In the genomic region with DNA sequence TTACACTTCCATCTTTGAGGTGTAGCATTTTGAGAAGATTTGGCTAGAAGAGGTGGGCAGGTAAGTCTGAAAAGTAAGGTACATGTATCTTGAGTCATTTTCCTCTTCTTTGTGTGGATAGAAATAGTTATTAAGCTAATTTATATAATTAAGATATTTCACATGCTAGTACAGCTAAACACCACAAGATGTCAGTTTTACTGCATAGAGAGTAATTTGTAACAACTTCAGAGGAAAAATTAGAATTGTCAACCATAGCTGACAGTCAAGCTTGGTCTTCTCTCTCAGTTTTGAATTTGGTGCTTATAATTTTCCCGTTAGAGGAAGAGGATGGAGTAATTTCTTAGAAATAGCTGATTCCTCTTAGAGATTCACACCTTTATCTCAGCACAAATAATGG, we compare ENCODE assay signal across 27 mouse cellular contexts.
A peak's percentile ranks its signal among the peaks of the same experiment; 100 is the strongest.
DNase-seq lines count a peak whose midpoint lies in the region; ATAC-seq and TF ChIP-seq lines count a peak whose summit lies in the region.
"Had no signal": no experiment of that assay in that cellular context is flagged by ENCODE, and none has a peak within 500 bp of the region (broad histone marks: within the 10 kb centered on the region; RNA-seq: fewer than 3 reads in every experiment).

No protein-coding gene starts in this region.

- no peak overlapping the region for H3K4me2 ChIP-seq in hindbrain, postnatal 0 days (ENCODE audit: low read depth, low read length)
- no peak overlapping the region for H3K4me2 ChIP-seq in hindbrain, embryonic 12.5 days (replicated peaks)
- no peak overlapping the region for H3K4me2 ChIP-seq in midbrain, postnatal 0 days (ENCODE audit: low read depth, low read length, poor library complexity, severe bottlenecking)
- no peak overlapping the region for H3K4me2 ChIP-seq in midbrain, embryonic 15.5 days
- H3K4me2 ChIP-seq: forebrain, embryonic 15.5 days; heart, embryonic 11.5 days; hindbrain, embryonic 13.5 days had no signal

- no peak overlapping the region for H3K9ac ChIP-seq in hindbrain, postnatal 0 days (replicated peaks; ENCODE audit: low read length)
- H3K9ac ChIP-seq in hindbrain, embryonic 12.5 days: no peak overlapping the region
- no peak overlapping the region for H3K9ac ChIP-seq in midbrain, postnatal 0 days (replicated peaks; ENCODE audit: low read length, poor library complexity, severe bottlenecking)
- H3K9ac ChIP-seq in midbrain, embryonic 15.5 days: no peak overlapping the region
- H3K9ac ChIP-seq: forebrain, embryonic 15.5 days; hindbrain, embryonic 13.5 days had no signal

- 85% methylated on average over 1 of the region's 1 CpGs for WGBS in hindbrain, postnatal 0 days
- WGBS in hindbrain, embryonic 12.5 days: 75% methylated on average over 1 of the region's 1 CpGs
- 67% methylated on average over 1 of the region's 1 CpGs for WGBS in midbrain, postnatal 0 days
- 57% methylated on average over 1 of the region's 1 CpGs for whole genome bisulfite sequencing in midbrain, embryonic 15.5 days

- no peaks in the 10 kb centered on the region for H3K4me1 ChIP-seq in hindbrain, postnatal 0 days (ENCODE audit: insufficient read depth, low read length)
- H3K4me1 ChIP-seq in hindbrain, embryonic 12.5 days: no peaks in the 10 kb centered on the region
- no peaks in the 10 kb centered on the region for H3K4me1 ChIP-seq in midbrain, postnatal 0 days (ENCODE audit: insufficient read depth, low read length)
- H3K4me1 ChIP-seq in midbrain, embryonic 15.5 days: no peaks in the 10 kb centered on the region
- H3K4me1 ChIP-seq: forebrain, embryonic 10.5 days; forebrain, embryonic 15.5 days; hindbrain, embryonic 13.5 days had no signal

- TF ChIP-seq CTCF in hindbrain, postnatal 0 days (IDR thresholded peaks at IDR 0.05; ENCODE audit: low read depth): 0 out of 2 replicates have a peak, but pooled peaks have one; percentile 13
- peak; percentile 53 for TF ChIP-seq CTCF in midbrain, postnatal 0 days (IDR thresholded peaks at IDR 0.05)

- no peaks in the 10 kb centered on the region for H3K36me3 ChIP-seq in hindbrain, postnatal 0 days (ENCODE audit: insufficient read depth, low read length)
- no peaks in the 10 kb centered on the region for H3K36me3 ChIP-seq in hindbrain, embryonic 12.5 days
- H3K36me3 ChIP-seq in midbrain, postnatal 0 days (ENCODE audit: insufficient read depth, low read length): no peaks in the 10 kb centered on the region
- no peaks in the 10 kb centered on the region for H3K36me3 ChIP-seq in midbrain, embryonic 15.5 days (replicated peaks)
- H3K36me3 ChIP-seq: forebrain, embryonic 10.5 days; forebrain, embryonic 15.5 days; G1E; hindbrain, embryonic 13.5 days had no signal

- no peak for DNase-seq in hindbrain, postnatal 0 days (ENCODE audit: low spot score)
- no peak for DNase-seq in midbrain, postnatal 0 days (ENCODE audit: low spot score)
- DNase-seq in brain, adult 2 months (ENCODE audit: low read depth, low spot score): peak; percentile 5
- DNase-seq in ovary, postnatal 36 days (ENCODE audit: low spot score): no peak
- no peak for DNase-seq in liver
- DNase-seq: adrenal gland, postnatal 10 days; adrenal gland, postnatal 36 days; B cell, adult 2 months; cerebellum, adult 11-12 months; cerebellum, adult 8-10 months; cerebellum, postnatal 10 days; cerebellum, postnatal 36 days; gastrocnemius, adult 2 months; gastrocnemius, postnatal 14 days; heart, adult 11 months had no signal

- H3K27me3 ChIP-seq in hindbrain, postnatal 0 days (ENCODE audit: insufficient read depth, low read length): no peaks in the 10 kb centered on the region
- no peaks in the 10 kb centered on the region for H3K27me3 ChIP-seq in hindbrain, embryonic 12.5 days
- H3K27me3 ChIP-seq in midbrain, postnatal 0 days (ENCODE audit: insufficient read depth, low read length): no peaks in the 10 kb centered on the region
- no peaks in the 10 kb centered on the region for H3K27me3 ChIP-seq in midbrain, embryonic 15.5 days (replicated peaks)
- H3K27me3 ChIP-seq: CH12.LX; forebrain, embryonic 15.5 days; hindbrain, embryonic 13.5 days; Patski had no signal

- no peak for ATAC-seq in hindbrain, postnatal 0 days
- ATAC-seq in hindbrain, embryonic 12.5 days (ENCODE audit: low FRiP score): no peak
- no peak for ATAC-seq in midbrain, postnatal 0 days (ENCODE audit: low FRiP score)
- no peak for ATAC-seq in midbrain, embryonic 15.5 days (replicated peaks)
- ATAC-seq: forebrain, embryonic 15.5 days; hindbrain, embryonic 16.5 days; inflammation-experienced regulatory T-cells, adult 6 months; intestine, embryonic 16.5 days; Patski had no signal

- H3K27ac ChIP-seq in hindbrain, postnatal 0 days: no peak overlapping the region
- no peak overlapping the region for H3K27ac ChIP-seq in hindbrain, embryonic 12.5 days
- H3K27ac ChIP-seq in midbrain, postnatal 0 days (ENCODE audit: low read depth, low read length): no peak overlapping the region
- H3K27ac ChIP-seq in midbrain, embryonic 15.5 days: no peak overlapping the region
- H3K27ac ChIP-seq: forebrain, embryonic 10.5 days; forebrain, embryonic 15.5 days; gastrocnemius, adult 2 months; hindbrain, embryonic 13.5 days had no signal

- H3K4me3 ChIP-seq in hindbrain, postnatal 0 days (ENCODE audit: low read length): no peak overlapping the region
- H3K4me3 ChIP-seq in hindbrain, embryonic 12.5 days: no peak overlapping the region
- H3K4me3 ChIP-seq in midbrain, postnatal 0 days (ENCODE audit: low read depth, low read length): no peak overlapping the region
- no peak overlapping the region for H3K4me3 ChIP-seq in midbrain, embryonic 15.5 days
- H3K4me3 ChIP-seq: forebrain, embryonic 10.5 days; forebrain, embryonic 15.5 days; gastrocnemius, adult 2 months; hindbrain, embryonic 13.5 days had no signal

- no peaks in the 10 kb centered on the region; the same call in 1 of the 2 replicates for H3K9me3 ChIP-seq in hindbrain, postnatal 0 days (ENCODE audit: low read length)
- no peaks in the 10 kb centered on the region for H3K9me3 ChIP-seq in hindbrain, embryonic 12.5 days (replicated peaks)
- H3K9me3 ChIP-seq in midbrain, postnatal 0 days (ENCODE audit: low read length): no peaks in the 10 kb centered on the region
- H3K9me3 ChIP-seq in midbrain, embryonic 15.5 days: no peaks in the 10 kb centered on the region; the same call in 1 of the 2 replicates
- H3K9me3 ChIP-seq: forebrain, embryonic 15.5 days; G1E; hindbrain, embryonic 13.5 days had no signal
